Mouse (Mus musculus) MEL (cell line): ENCODE measurements around the gene Nos1ap. TPM values are rescaled to one million over a fixed set of nuclear protein-coding genes. Genes with fewer than 3 reads are reported as not detected.

Experiments
- DNase-seq: peaks from one replicate; pipeline ENCODE4 v3.0.0; 2011; ENCODE audit warnings: low read depth, low spot score
- H3K27ac ChIP-seq: 2 replicates; pipeline ENCODE4 v1.5.1; 2012; ENCODE audit warnings: low read depth, mild to moderate bottlenecking, control low read depth, low read length, moderate library complexity; ENCODE audit not compliant: control insufficient read depth
- H3K27me3 ChIP-seq, 2 experiments: fragments of 150-350 bp in 1 of 2; sonication (generic) in 1 of 2; 2 replicates each; pipeline ENCODE4 v1.6.1; 2012; ENCODE audit warnings: low read length in 2 of 2, mild to moderate bottlenecking in 2 of 2, improper control_type of control experiment in 1 of 2, moderate library complexity in 1 of 2; ENCODE audit not compliant: insufficient read depth in 2 of 2, control insufficient read depth in 1 of 2
- H3K36me3 ChIP-seq, 2 experiments: 2 replicates each; pipeline ENCODE4 v1.6.1; 2012 to 2014; ENCODE audit warnings: low read length in 2 of 2, improper control_type of control experiment in 1 of 2, inconsistent platforms in 1 of 2, mild to moderate bottlenecking in 1 of 2; ENCODE audit not compliant: insufficient read depth in 2 of 2, control insufficient read depth in 1 of 2
- H3K4me1 ChIP-seq, 2 experiments: fragments of 150-350 bp in 1 of 2; sonication (generic) in 1 of 2; 2 replicates each; pipeline ENCODE4 v1.6.1; 2012; ENCODE audit warnings: low read length in 2 of 2, improper control_type of control experiment in 1 of 2, mild to moderate bottlenecking in 1 of 2; ENCODE audit not compliant: insufficient read depth in 2 of 2, control insufficient read depth in 1 of 2
- H3K4me3 ChIP-seq, 2 experiments: fragments of 150-350 bp in 1 of 2; sonication (generic) in 1 of 2; 2 replicates each; pipeline ENCODE4 v1.5.1; 2012; ENCODE audit warnings: low read depth in 2 of 2, low read length in 2 of 2, mild to moderate bottlenecking in 2 of 2, moderate library complexity in 2 of 2, control low read depth in 1 of 2, improper control_type of control experiment in 1 of 2; ENCODE audit not compliant: control insufficient read depth in 1 of 2, insufficient read depth in 1 of 2
- H3K79me2 ChIP-seq: 2 replicates; pipeline ENCODE4 v1.6.1; 2012; ENCODE audit warnings: mild to moderate bottlenecking, low read length, moderate library complexity; ENCODE audit not compliant: control insufficient read depth, poor library complexity, insufficient read depth
- H3K9ac ChIP-seq: 2 replicates; pipeline ENCODE4 v1.6.1; 2012; ENCODE audit warnings: low read depth, mild to moderate bottlenecking, control low read depth, low read length, moderate library complexity; ENCODE audit not compliant: control insufficient read depth, poor library complexity, severe bottlenecking
- H3K9me3 ChIP-seq: fragments of 150-350 bp; sonication (generic); replicated peaks from 2 replicates; pipeline ENCODE4 v1.6.1; 2012; ENCODE audit warnings: mild to moderate bottlenecking, low read length, improper control_type of control experiment, moderate library complexity; ENCODE audit not compliant: insufficient read depth
- CHD1 ChIP-seq: IDR thresholded peaks from 2 replicates; pipeline ENCODE4 v1.6.1; 2012; ENCODE audit warnings: low read depth, mild to moderate bottlenecking, inconsistent platforms, low read length, improper control_type of control experiment
- CTCF ChIP-seq, 3 experiments: IDR thresholded peaks in 2 of 3; conservative IDR thresholded peaks in 1 of 3; 2 replicates each; pipeline ENCODE4 v1.5.1; 2011 to 2012; ENCODE audit warnings: low read length in 3 of 3, low read depth in 2 of 3, mild to moderate bottlenecking in 2 of 3, improper control_type of control experiment in 1 of 3, inconsistent platforms in 1 of 3, mixed read lengths in 1 of 3, moderate library complexity in 1 of 3; ENCODE audit not compliant: control insufficient read depth in 1 of 3, insufficient read depth in 1 of 3, poor library complexity in 1 of 3, severe bottlenecking in 1 of 3
- E2F4 ChIP-seq: IDR thresholded peaks from 2 replicates; pipeline ENCODE4 v1.6.1; 2011; ENCODE audit warnings: low read depth, low read length, improper control_type of control experiment, borderline replicate concordance
- ETS1 ChIP-seq: IDR thresholded peaks from 2 replicates; pipeline ENCODE4 v1.6.1; 2012; ENCODE audit warnings: low read depth, mild to moderate bottlenecking, inconsistent platforms, low read length, improper control_type of control experiment, moderate library complexity
- GATA1 ChIP-seq: IDR thresholded peaks from 2 replicates; pipeline ENCODE4 v1.6.1; 2011; ENCODE audit warnings: low read depth, low read length, improper control_type of control experiment
- HCFC1 ChIP-seq: IDR thresholded peaks from 2 replicates; pipeline ENCODE4 v1.6.1; 2012; ENCODE audit warnings: low read depth, mild to moderate bottlenecking, inconsistent platforms, low read length, improper control_type of control experiment, moderate library complexity
- KAT2A ChIP-seq: conservative IDR thresholded peaks from 2 replicates; pipeline ENCODE4 v1.6.1; 2012; ENCODE audit warnings: low read depth, low read length, improper control_type of control experiment, inconsistent platforms
- MAFK ChIP-seq: IDR thresholded peaks from 2 replicates; pipeline ENCODE4 v1.6.1; 2011; ENCODE audit warnings: low read depth, mild to moderate bottlenecking, low read length, improper control_type of control experiment, borderline replicate concordance
- MAZ ChIP-seq: IDR thresholded peaks from 2 replicates; pipeline ENCODE4 v1.6.1; 2012; ENCODE audit warnings: low read depth, mild to moderate bottlenecking, inconsistent platforms, low read length, improper control_type of control experiment
- MEF2A ChIP-seq: IDR thresholded peaks from 2 replicates; pipeline ENCODE4 v1.6.1; 2014; ENCODE audit warnings: low read depth, mild to moderate bottlenecking, inconsistent platforms, low read length, improper control_type of control experiment; ENCODE audit not compliant: poor library complexity, insufficient replicate concordance, severe bottlenecking; ENCODE audit errors: extremely low read depth
- MYB ChIP-seq: IDR thresholded peaks from 2 replicates; pipeline ENCODE4 v1.6.1; 2011; ENCODE audit warnings: mild to moderate bottlenecking, low read depth, low read length, improper control_type of control experiment
- MYC ChIP-seq: IDR thresholded peaks from 2 replicates; pipeline ENCODE4 v1.6.1; 2011; ENCODE audit warnings: low read depth, mild to moderate bottlenecking, low read length, improper control_type of control experiment, moderate library complexity
- POLR2A ChIP-seq, 2 experiments: IDR thresholded peaks; 2 replicates each; pipeline ENCODE4 v1.6.1; 2011 to 2012; ENCODE audit warnings: low read length in 2 of 2, mild to moderate bottlenecking in 2 of 2, control low read depth in 1 of 2, improper control_type of control experiment in 1 of 2, low read depth in 1 of 2, moderate library complexity in 1 of 2; ENCODE audit not compliant: control insufficient read depth in 1 of 2, insufficient read depth in 1 of 2, poor library complexity in 1 of 2
- SIN3A ChIP-seq: IDR thresholded peaks from 2 replicates; pipeline ENCODE4 v1.6.1; 2012; ENCODE audit warnings: low read length, improper control_type of control experiment, inconsistent platforms
- SMC3 ChIP-seq: IDR thresholded peaks from 2 replicates; pipeline ENCODE4 v1.6.1; 2011; ENCODE audit warnings: low read depth, low read length, improper control_type of control experiment
- TAL1 ChIP-seq: IDR thresholded peaks from 2 replicates; pipeline ENCODE4 v1.6.1; 2012; ENCODE audit warnings: mild to moderate bottlenecking, inconsistent platforms, low read length, moderate library complexity, mixed read lengths
- USF1 ChIP-seq: IDR thresholded peaks from 2 replicates; pipeline ENCODE4 v1.6.1; 2014; ENCODE audit warnings: low read depth, mild to moderate bottlenecking, inconsistent platforms, low read length, improper control_type of control experiment, moderate library complexity
- USF2 ChIP-seq, 2 experiments: IDR thresholded peaks; 2 replicates each; pipeline ENCODE4 v1.6.1; 2011 to 2012; ENCODE audit warnings: improper control_type of control experiment in 2 of 2, low read length in 2 of 2, borderline replicate concordance in 1 of 2, inconsistent platforms in 1 of 2, low read depth in 1 of 2, mild to moderate bottlenecking in 1 of 2; ENCODE audit not compliant: insufficient read depth in 1 of 2
- polyA plus RNA-seq, 2 experiments: library from polyadenylated mRNA; stranded (reverse) in 1 of 2; unstranded in 1 of 2; fragments of >175 nt in 1 of 2; fragments of >200 nt in 1 of 2; gene quantifications; 2 replicates each; pipeline versions ENCODE4 v1.2.1 to v1.2.4; 2012; ENCODE audit warnings: low replicate concordance in 2 of 2, low read depth in 1 of 2; ENCODE audit not compliant: insufficient read length in 2 of 2, insufficient read depth in 1 of 2, missing spikeins in 1 of 2
- total RNA-seq: library from RNA; depleted of rRNA; stranded (reverse); fragments of 300-350 nt; gene quantifications from 2 replicates; pipeline ENCODE4 v1.2.3, GENCODE M21; 2012

Nos1ap gene
- total and polyA plus RNA-seq, 3 experiments = 0.62 to 2.4 TPM; not detected in 1

GRCm38 (mm10) chr1:170535221-170535620 is 54.4 kb downstream of the Nos1ap start:
- Histone ChIP-seq H3K9me3 (no peaks in the 10 kb centered on the region), H3K27me3 (no peaks in the 10 kb centered on the region), H3K9ac (no peak overlapping the region), H3K36me3 (no peaks in the 10 kb centered on the region; a peak in 1 of 4 replicates), H3K4me3 (no peak overlapping the region), H3K79me2 (no peaks in the 10 kb centered on the region), H3K27ac (no peak overlapping the region), H3K4me1 (peaks cover 0 to 9% of the 10 kb centered on the region in 2 experiments; a peak in 2 of 4 replicates)
- no peak for TF ChIP-seq CTCF (IDR thresholded peaks at IDR 0.05 in 2 of 3, conservative IDR thresholded peaks at IDR 0.05 in 1 of 3; ENCODE audit: control insufficient read depth in 1 of 3, insufficient read depth in 1 of 3, low read depth in 2 of 3, low read length in 3 of 3, poor library complexity in 1 of 3, severe bottlenecking in 1 of 3)
- no peak for TF ChIP-seq MAFK
- TF ChIP-seq ETS1 = 0 out of 2 replicates have a peak, but pooled peaks have one; percentile 13
- 0 out of 2 replicates have a peak, but pooled peaks have one; percentile 3 for TF ChIP-seq TAL1
- peak; percentile 56 for DNase-seq

DNA sequence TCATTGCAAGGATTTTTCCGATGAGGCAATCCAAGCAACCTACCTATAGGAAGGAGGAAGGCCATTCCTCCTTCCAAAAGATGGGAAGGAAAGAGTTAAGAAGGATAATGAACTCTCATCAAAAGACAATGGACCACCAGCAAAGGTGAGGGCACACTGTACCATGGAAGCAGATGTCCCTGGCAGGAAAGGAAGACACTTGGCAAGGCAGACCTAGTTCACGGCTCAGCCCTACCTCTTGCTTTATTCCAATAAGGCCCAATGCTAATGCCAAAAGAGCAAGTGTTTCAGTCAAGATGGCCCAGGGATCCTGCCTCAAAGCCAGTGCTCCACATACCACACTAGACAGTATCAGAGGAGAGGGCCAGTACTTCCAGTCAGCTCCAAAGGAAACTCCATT is 58.4 kb downstream of the Nos1ap start:
- Histone ChIP-seq H3K9ac (no peak overlapping the region), H3K27me3 (no peaks in the 10 kb centered on the region), H3K79me2 (no peaks in the 10 kb centered on the region), H3K27ac (no peak overlapping the region), H3K9me3 (no peaks in the 10 kb centered on the region), H3K36me3 (no peaks in the 10 kb centered on the region), H3K4me1 (peaks cover 0 to 9% of the 10 kb centered on the region in 2 experiments; a peak in 2 of 4 replicates), H3K4me3 (no peak overlapping the region)
- TF ChIP-seq HCFC1 (no peak), GATA1 (no peak), SMC3 (no peak), USF1 (no peak), CHD1 (no peak), POLR2A (IDR thresholded peaks at IDR 0.05; ENCODE audit: control insufficient read depth in 1 of 2, insufficient read depth in 1 of 2, low read depth in 1 of 2, low read length in 2 of 2, poor library complexity in 1 of 2) (no peak), MAZ (no peak), SIN3A (no peak)
- DNase-seq = no peak

- no peak for DNase-seq
- Histone ChIP-seq H3K4me1 (peaks cover 0 to 6% of the 10 kb centered on the region in 2 experiments; a peak in 2 of 4 replicates), H3K27ac (no peak overlapping the region), H3K36me3 (no peaks in the 10 kb centered on the region), H3K4me3 (no peak overlapping the region), H3K9ac (no peak overlapping the region), H3K9me3 (no peaks in the 10 kb centered on the region), H3K27me3 (no peaks in the 10 kb centered on the region), H3K79me2 (no peaks in the 10 kb centered on the region)
- TF ChIP-seq MYB (no peak), POLR2A (IDR thresholded peaks at IDR 0.05; ENCODE audit: control insufficient read depth in 1 of 2, insufficient read depth in 1 of 2, low read depth in 1 of 2, low read length in 2 of 2, poor library complexity in 1 of 2) (no peak), CTCF (IDR thresholded peaks at IDR 0.05 in 2 of 3, conservative IDR thresholded peaks at IDR 0.05 in 1 of 3; ENCODE audit: control insufficient read depth in 1 of 3, insufficient read depth in 1 of 3, low read depth in 2 of 3, low read length in 3 of 3, poor library complexity in 1 of 3, severe bottlenecking in 1 of 3) (no peak), MEF2A (no peak), E2F4 (no peak), MYC (no peak), USF2 (IDR thresholded peaks at IDR 0.05; ENCODE audit: borderline replicate concordance in 1 of 2, insufficient read depth in 1 of 2, low read depth in 1 of 2, low read length in 2 of 2) (no peak), KAT2A (no peak), SIN3A (no peak)
Measured at GRCm38 (mm10) chr1:170530456-170530855, 59.2 kb downstream of the Nos1ap start.
